ENCODE assay signal across 14 mouse cellular contexts in genomic region chr16:8576111-8576510, GRCm38 (mm10).
"Had no signal": no experiment of that assay in that cellular context is flagged by ENCODE, and none has a peak within 500 bp of the region (broad histone marks: within the 10 kb centered on the region; RNA-seq: fewer than 3 reads in every experiment).

No protein-coding gene starts in this region.

- ATAC-seq: liver, embryonic 12.5 days; midbrain, embryonic 15.5 days had no signal

- H3K27ac ChIP-seq: layer of hippocampus, adult 2 months; limb, embryonic 15.5 days; liver, embryonic 12.5 days; macrophage; midbrain, embryonic 15.5 days had no signal

- H3K9me3 ChIP-seq: limb, embryonic 15.5 days; liver, embryonic 12.5 days; midbrain, embryonic 15.5 days had no signal

- H3K4me3 ChIP-seq: layer of hippocampus, adult 2 months; limb, embryonic 15.5 days; liver, embryonic 12.5 days; megakaryocyte, embryonic 14.5 days; midbrain, embryonic 15.5 days had no signal

- H3K4me2 ChIP-seq: limb, embryonic 15.5 days; liver, embryonic 12.5 days; lung, embryonic 14.5 days; midbrain, embryonic 11.5 days; midbrain, embryonic 15.5 days had no signal

- H3K27me3 ChIP-seq: limb, embryonic 15.5 days; liver, embryonic 12.5 days; midbrain, embryonic 15.5 days had no signal

- H3K36me3 ChIP-seq: limb, embryonic 15.5 days; midbrain, embryonic 15.5 days had no signal

- H3K4me1 ChIP-seq: limb, embryonic 15.5 days; liver, embryonic 12.5 days; midbrain, embryonic 15.5 days had no signal

- H3K9ac ChIP-seq: limb, embryonic 15.5 days; liver, embryonic 12.5 days; lung, embryonic 14.5 days; midbrain, embryonic 15.5 days had no signal

- DNase-seq: kidney, adult 18-20 months; kidney, postnatal 10 days; kidney, postnatal 4 days; lung, embryonic 14.5 days; lung, postnatal 10 days; right cerebral cortex, adult 18-20 months; thymus, postnatal 36 days had no signal
